Mouse (Mus musculus) kidney, adult 2 months (tissue): Measurements from ENCODE around the gene Fam53b.

Experiments
- CTCF ChIP-seq: fragments of 200-500 bp; conservative IDR thresholded peaks from 2 replicates; pipeline ENCODE4 v1.5.1; 2011; ENCODE audit warnings: low read depth, mild to moderate bottlenecking, control low read depth, low read length, moderate library complexity, mixed read lengths; ENCODE audit not compliant: insufficient read depth, insufficient read length
- POLR2A ChIP-seq: fragments of 200-500 bp; IDR thresholded peaks from one replicate; pipeline ENCODE4 v1.6.1; 2011; ENCODE audit warnings: low read depth, low read length, control low read depth

DNA sequence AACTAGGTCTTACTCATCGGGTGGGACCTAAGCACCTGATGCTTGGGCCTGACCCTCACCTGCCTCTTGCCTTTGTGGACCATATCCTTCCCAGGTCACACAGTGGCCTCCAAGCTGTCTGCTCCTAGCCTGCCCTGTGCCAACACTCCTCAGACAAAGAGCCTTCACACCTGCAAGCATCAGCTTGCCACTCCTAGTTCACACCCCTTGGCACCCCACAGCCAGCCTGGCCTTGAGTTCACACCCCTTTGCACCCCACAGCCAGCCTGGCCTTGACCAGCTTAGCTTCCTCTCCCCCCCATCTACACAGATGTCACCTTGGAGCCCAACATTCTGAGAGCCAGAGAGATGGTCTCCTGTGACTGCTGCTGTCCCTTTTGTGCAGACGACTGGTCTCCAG, 10.3 kb downstream of the Fam53b start:
- TF ChIP-seq CTCF (no peak), POLR2A (no peak)
